Mouse (Mus musculus) urinary bladder, postnatal 4 days (tissue): ENCODE results near the gene Olfr1459.

ENCODE experiments used
- DNase-seq, 2 experiments: peaks; one replicate each; pipeline ENCODE4 v3.0.0; 2021 to 2022; ENCODE audit warnings: low spot score in 2 of 2

Gene Olfr1459

DNA sequence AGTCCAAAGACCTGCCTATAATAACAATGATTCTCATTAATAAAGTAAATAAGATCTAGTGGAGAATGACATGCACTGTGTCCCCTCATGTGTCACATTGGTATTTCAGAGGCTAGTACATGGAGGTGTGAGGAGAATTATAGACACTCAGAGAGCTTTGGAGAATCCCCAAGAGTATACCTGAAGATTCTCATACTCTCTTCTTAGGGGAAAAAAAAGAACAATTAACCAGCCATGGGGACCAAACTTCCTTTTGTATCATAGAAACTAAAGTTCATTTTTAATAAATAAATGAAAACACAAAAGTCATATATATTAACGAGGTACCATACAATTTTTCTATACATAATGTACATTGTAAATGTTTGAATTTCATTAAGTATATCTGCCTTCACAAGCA is at the start of gene Olfr1459:
Olfr1459 (minus strand) TSS at position 101 of the 400 bp plus-strand sequence.
- DNase-seq, result no peak

DNA sequence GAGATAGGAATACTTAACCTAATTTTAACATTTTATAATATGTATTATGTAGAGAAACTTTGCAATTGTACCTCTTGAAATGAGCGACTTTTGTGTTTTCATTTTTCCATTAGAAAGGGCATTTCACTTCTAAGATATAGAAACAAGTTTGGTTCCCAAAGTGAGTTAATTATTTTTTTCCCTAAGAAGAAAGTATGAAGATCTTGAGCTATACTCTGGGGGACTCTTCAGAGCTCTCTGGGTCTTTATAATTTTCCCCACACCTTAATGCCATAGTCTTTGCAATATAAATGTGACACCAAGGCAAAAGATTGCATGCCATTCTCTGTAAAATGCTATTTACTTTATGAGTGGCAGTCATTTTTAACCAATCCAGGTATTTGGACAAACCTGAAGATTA is 36.1 kb upstream of the Olfr1459 start, which contains the start of gene Olfr1462:
Olfr1462 (plus strand) TSS at position 301 of the 400 bp plus-strand sequence.
- DNase-seq, result no peak

GRCm38 (mm10) chr19:13162700-13163099 is 13.4 kb upstream of the Olfr1459 start, which contains the start of gene Olfr1461:
TSS of gene Olfr1461 (plus strand) at chr19:13163000.
- no peak for DNase-seq

- DNase-seq, result no peak
Observed at GRCm38 (mm10) chr19:13106675-13107074, 42.7 kb downstream of the Olfr1459 start, which contains the start of gene Olfr1458. TSS of gene Olfr1458 (minus strand) at chr19:13106775.

DNA sequence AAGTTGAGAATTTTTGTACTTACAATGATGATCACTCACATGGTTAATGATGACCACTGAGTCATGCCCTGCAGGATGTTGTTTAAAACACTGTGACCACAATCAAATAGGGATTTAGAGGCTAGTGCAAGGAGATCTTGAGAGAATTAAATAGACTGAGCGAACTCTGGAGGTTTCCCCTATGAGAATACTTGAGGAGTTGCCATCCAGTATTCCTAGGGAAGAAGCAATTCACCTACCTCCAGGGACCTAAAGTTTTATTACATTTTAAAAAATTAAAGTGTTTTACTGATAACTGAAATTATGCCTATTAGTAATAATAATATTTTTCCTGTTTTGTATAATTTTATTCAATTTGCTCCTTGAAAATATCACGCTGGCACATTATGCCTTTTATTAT is 51.6 kb downstream of the Olfr1459 start, which contains the start of gene Olfr1457:
Olfr1457 (minus strand) TSS at position 101 of the 400 bp plus-strand sequence.
- DNase-seq, result no peak

- no peak for DNase-seq
Observed at GRCm38 (mm10) chr19:13093908-13094307, 55.4 kb downstream of the Olfr1459 start.
